Mouse (Mus musculus) 3T3-L1 (cell line): Measurements from ENCODE around the gene Dcakd.

ENCODE experiments used
- DNase-seq: peaks from one replicate; pipeline ENCODE4 v3.0.0-alpha.2; 2015; ENCODE audit warnings: low read depth, low spot score

Gene Dcakd

GRCm38 (mm10) chr11:103049611-103050010 is 21.5 kb upstream of the Dcakd start:
- DNase-seq: no peak

- DNase-seq: no peak
Observed at GRCm38 (mm10) chr11:103046286-103046685, 18.2 kb upstream of the Dcakd start.

- no peak for DNase-seq
Observed at GRCm38 (mm10) chr11:103043982-103044381, 15.8 kb upstream of the Dcakd start.

GRCm38 (mm10) chr11:103042828-103043227 is 14.7 kb upstream of the Dcakd start:
- no peak for DNase-seq

- no peak for DNase-seq
Observed at GRCm38 (mm10) chr11:103038037-103038436, 9.9 kb upstream of the Dcakd start.

GRCm38 (mm10) chr11:103036881-103037465 is 8.8 kb upstream of the Dcakd start:
- no peak for DNase-seq

- DNase-seq: no peak
Observed at GRCm38 (mm10) chr11:103035007-103035406, 6.9 kb upstream of the Dcakd start.

GRCm38 (mm10) chr11:103033030-103033429 is 4.9 kb upstream of the Dcakd start:
- peak; percentile 53 for DNase-seq

- DNase-seq: no peak
Observed at GRCm38 (mm10) chr11:103027570-103028175, 460 bp downstream of the Dcakd start.

GRCm38 (mm10) chr11:103026901-103027300 is 1.2 kb downstream of the Dcakd start:
- DNase-seq: no peak

GRCm38 (mm10) chr11:103023974-103024373 is 4.2 kb downstream of the Dcakd start:
- DNase-seq: no peak

- peak; percentile 57 for DNase-seq
Observed at GRCm38 (mm10) chr11:103020713-103021335, 7.3 kb downstream of the Dcakd start.

- no peak for DNase-seq
Observed at GRCm38 (mm10) chr11:103019325-103019724, 8.8 kb downstream of the Dcakd start.

- no peak for DNase-seq
Observed at GRCm38 (mm10) chr11:103018860-103019259, 9.3 kb downstream of the Dcakd start.

GRCm38 (mm10) chr11:103017661-103018060 is 10.5 kb downstream of the Dcakd start:
- no peak for DNase-seq

GRCm38 (mm10) chr11:103016930-103017329 is 11.2 kb downstream of the Dcakd start:
- DNase-seq: peak; percentile 93

- DNase-seq: no peak
Observed at GRCm38 (mm10) chr11:103015881-103016825, 12.0 kb downstream of the Dcakd start.

- DNase-seq: no peak
Observed at GRCm38 (mm10) chr11:103011206-103011497, 17.0 kb downstream of the Dcakd start.

- no peak for DNase-seq
Observed at GRCm38 (mm10) chr11:103010454-103011205, 17.5 kb downstream of the Dcakd start.

- DNase-seq: no peak
Observed at GRCm38 (mm10) chr11:103009208-103009607, 18.9 kb downstream of the Dcakd start.

- DNase-seq: no peak
Observed at GRCm38 (mm10) chr11:103008558-103008957, 19.6 kb downstream of the Dcakd start.

GRCm38 (mm10) chr11:103007001-103007340 is 21.2 kb downstream of the Dcakd start:
- DNase-seq: no peak
